Mouse (Mus musculus) midbrain, embryonic 10.5 days (tissue): Measurements from ENCODE around the gene Slc7a11. TPM values are rescaled to one million over a fixed set of nuclear protein-coding genes. Genes with fewer than 3 reads are reported as not detected.

Experiments used
- DNase-seq: peaks from one replicate; pipeline ENCODE4 v3.0.0-alpha.2; 2017; ENCODE audit warnings: low spot score
- H3K27ac ChIP-seq: fragments of 300-500 bp; sonication (generic); replicated peaks from 2 replicates; pipeline ENCODE4 v1.5.1; 2016; ENCODE audit warnings: mild to moderate bottlenecking
- H3K27me3 ChIP-seq: fragments of 300-500 bp; sonication (generic); 2 replicates; pipeline ENCODE4 v1.6.1; 2016; ENCODE audit warnings: low read depth, mild to moderate bottlenecking; ENCODE audit not compliant: poor library complexity, severe bottlenecking
- H3K36me3 ChIP-seq: fragments of 300-500 bp; sonication (generic); 2 replicates; pipeline ENCODE4 v1.6.1; 2016; ENCODE audit warnings: mild to moderate bottlenecking, moderate library complexity
- H3K4me1 ChIP-seq: fragments of 300-500 bp; sonication (generic); 2 replicates; pipeline ENCODE4 v1.6.1; 2016
- H3K4me3 ChIP-seq: fragments of 300-500 bp; sonication (generic); 2 replicates; pipeline ENCODE4 v1.5.1; 2016; ENCODE audit warnings: mild to moderate bottlenecking, moderate library complexity
- H3K9me3 ChIP-seq: fragments of 300-500 bp; sonication (generic); replicated peaks from 2 replicates; pipeline ENCODE4 v1.6.1; 2016; ENCODE audit warnings: mild to moderate bottlenecking
- WGBS: fragments of 180-500 bp; shearing (Covaris S2); methylation state at CpG from one replicate; pipeline ENCODE4 v1.1.7; 2016; 5-methylcytosine and 5-hydroxymethylcytosine counted together
- polyA plus RNA-seq: library from polyadenylated mRNA; unstranded; fragments of >200 nt; fragmentation: Nextera tagmentation; extraction: Ambion mirVana; gene quantifications from 2 replicates; pipeline ENCODE4 v1.2.1, GENCODE M21; 2016

Slc7a11 gene
- polyA plus RNA-seq, 1 experiment from 2014 or later: 0.62 TPM

- no peak overlapping the region for H3K4me3 ChIP-seq
- H3K4me1 ChIP-seq: peaks cover 45% of the 10 kb centered on the region
- no peaks in the 10 kb centered on the region for H3K36me3 ChIP-seq
- WGBS: 49% methylated on average over 5 of the region's 5 CpGs
- DNase-seq: peak; percentile 66
- H3K9me3 ChIP-seq: no peaks in the 10 kb centered on the region; the same call in 1 of the 2 replicates
- H3K27ac ChIP-seq: peak overlapping the region; percentile 61
- H3K27me3 ChIP-seq: peaks cover 19% of the 10 kb centered on the region
Measured at GRCm38 (mm10) chr3:50386561-50387221, 56.7 kb downstream of the Slc7a11 start.

- Histone ChIP-seq H3K27ac (peak overlapping the region; percentile 34; the same call in 1 of the 2 replicates), H3K27me3 (peaks cover 19% of the 10 kb centered on the region), H3K9me3 (no peaks in the 10 kb centered on the region; the same call in 1 of the 2 replicates), H3K4me1 (peaks cover 45% of the 10 kb centered on the region), H3K36me3 (no peaks in the 10 kb centered on the region), H3K4me3 (no peak overlapping the region)
- DNase-seq: peak; percentile 35
- WGBS: 33% methylated on average over 6 of the region's 6 CpGs
Measured at GRCm38 (mm10) chr3:50386066-50386465, 57.3 kb downstream of the Slc7a11 start.

- H3K36me3 ChIP-seq: no peaks in the 10 kb centered on the region
- H3K4me1 ChIP-seq: peaks cover 32% of the 10 kb centered on the region
- no peak overlapping the region; the same call in 1 of the 2 replicates for H3K27ac ChIP-seq
- no peaks in the 10 kb centered on the region for H3K9me3 ChIP-seq
- WGBS: 47% methylated on average over 5 of the region's 5 CpGs
- no peak for DNase-seq
- peaks cover 19% of the 10 kb centered on the region for H3K27me3 ChIP-seq
- H3K4me3 ChIP-seq: no peak overlapping the region
Measured at GRCm38 (mm10) chr3:50382729-50383128, 60.7 kb downstream of the Slc7a11 start.

- Histone ChIP-seq H3K36me3 (no peaks in the 10 kb centered on the region), H3K27ac (peak overlapping the region; percentile 64), H3K4me1 (peaks cover 26% of the 10 kb centered on the region), H3K9me3 (no peaks in the 10 kb centered on the region), H3K27me3 (peaks cover 19% of the 10 kb centered on the region), H3K4me3 (peak overlapping the region; percentile 46)
- DNase-seq: no peak
- WGBS: 45% methylated on average over 22 of the region's 22 CpGs
Measured at GRCm38 (mm10) chr3:50381861-50382693, 61.3 kb downstream of the Slc7a11 start.

GRCm38 (mm10) chr3:50381160-50381860, 62.1 kb downstream of the Slc7a11 start:
- peak; percentile 82 for DNase-seq
- Histone ChIP-seq H3K27me3 (peaks cover 19% of the 10 kb centered on the region), H3K36me3 (no peaks in the 10 kb centered on the region), H3K27ac (peak overlapping the region; percentile 64), H3K4me3 (peak overlapping the region; percentile 46), H3K4me1 (peaks cover 18% of the 10 kb centered on the region), H3K9me3 (no peaks in the 10 kb centered on the region)
- 28% methylated on average over 10 of the region's 10 CpGs for WGBS

GRCm38 (mm10) chr3:50379942-50380341, 63.5 kb downstream of the Slc7a11 start:
- DNase-seq: no peak
- Histone ChIP-seq H3K27me3 (peaks cover 19% of the 10 kb centered on the region), H3K36me3 (no peaks in the 10 kb centered on the region), H3K4me3 (no peak overlapping the region), H3K9me3 (no peaks in the 10 kb centered on the region), H3K27ac (no peak overlapping the region), H3K4me1 (peaks cover 11% of the 10 kb centered on the region)
- WGBS: 86% methylated on average over 8 of the region's 8 CpGs

GRCm38 (mm10) chr3:50375477-50375876, 67.9 kb downstream of the Slc7a11 start:
- Histone ChIP-seq H3K9me3 (no peaks in the 10 kb centered on the region), H3K4me1 (no peaks in the 10 kb centered on the region), H3K36me3 (no peaks in the 10 kb centered on the region), H3K27me3 (no peaks in the 10 kb centered on the region), H3K27ac (no peak overlapping the region), H3K4me3 (no peak overlapping the region)
- DNase-seq: no peak

- no peak for DNase-seq
- Histone ChIP-seq H3K27ac (no peak overlapping the region), H3K9me3 (no peaks in the 10 kb centered on the region), H3K36me3 (no peaks in the 10 kb centered on the region), H3K4me1 (peaks cover 6% of the 10 kb centered on the region), H3K4me3 (no peak overlapping the region), H3K27me3 (no peaks in the 10 kb centered on the region)
- 95% methylated on average over 6 of the region's 6 CpGs for WGBS
Measured at GRCm38 (mm10) chr3:50369791-50370190, 73.6 kb downstream of the Slc7a11 start.

GRCm38 (mm10) chr3:50367175-50367574, 76.2 kb downstream of the Slc7a11 start:
- DNase-seq: no peak
- Histone ChIP-seq H3K4me3 (no peak overlapping the region), H3K27me3 (no peaks in the 10 kb centered on the region), H3K36me3 (no peaks in the 10 kb centered on the region), H3K27ac (no peak overlapping the region), H3K9me3 (no peaks in the 10 kb centered on the region), H3K4me1 (peaks cover 6% of the 10 kb centered on the region)
- 74% methylated on average over 3 of the region's 3 CpGs for WGBS

- peaks cover 6% of the 10 kb centered on the region for H3K4me1 ChIP-seq
- H3K9me3 ChIP-seq: no peaks in the 10 kb centered on the region
- H3K27me3 ChIP-seq: no peaks in the 10 kb centered on the region
- DNase-seq: no peak
- no peak overlapping the region for H3K27ac ChIP-seq
- no peak overlapping the region for H3K4me3 ChIP-seq
- WGBS: 89% methylated on average over 3 of the region's 3 CpGs
- no peaks in the 10 kb centered on the region for H3K36me3 ChIP-seq
Measured at GRCm38 (mm10) chr3:50363659-50364058, 79.8 kb downstream of the Slc7a11 start.

- no peaks in the 10 kb centered on the region for H3K27me3 ChIP-seq
- no peaks in the 10 kb centered on the region for H3K36me3 ChIP-seq
- DNase-seq: no peak
- H3K4me1 ChIP-seq: no peaks in the 10 kb centered on the region
- no peak overlapping the region for H3K4me3 ChIP-seq
- WGBS: 86% methylated on average over 1 of the region's 1 CpGs
- H3K27ac ChIP-seq: no peak overlapping the region
- H3K9me3 ChIP-seq: no peaks in the 10 kb centered on the region
Measured at GRCm38 (mm10) chr3:50347081-50347480, 96.3 kb downstream of the Slc7a11 start.

- Histone ChIP-seq H3K36me3 (no peaks in the 10 kb centered on the region), H3K27me3 (no peaks in the 10 kb centered on the region), H3K4me3 (no peak overlapping the region), H3K4me1 (no peaks in the 10 kb centered on the region), H3K27ac (no peak overlapping the region), H3K9me3 (no peaks in the 10 kb centered on the region)
- WGBS: 98% methylated on average over 1 of the region's 1 CpGs
- no peak for DNase-seq
Measured at GRCm38 (mm10) chr3:50344411-50344810, 99.0 kb downstream of the Slc7a11 start.
